ENCODE assay signal across 25 mouse cellular contexts in the genomic region with DNA sequence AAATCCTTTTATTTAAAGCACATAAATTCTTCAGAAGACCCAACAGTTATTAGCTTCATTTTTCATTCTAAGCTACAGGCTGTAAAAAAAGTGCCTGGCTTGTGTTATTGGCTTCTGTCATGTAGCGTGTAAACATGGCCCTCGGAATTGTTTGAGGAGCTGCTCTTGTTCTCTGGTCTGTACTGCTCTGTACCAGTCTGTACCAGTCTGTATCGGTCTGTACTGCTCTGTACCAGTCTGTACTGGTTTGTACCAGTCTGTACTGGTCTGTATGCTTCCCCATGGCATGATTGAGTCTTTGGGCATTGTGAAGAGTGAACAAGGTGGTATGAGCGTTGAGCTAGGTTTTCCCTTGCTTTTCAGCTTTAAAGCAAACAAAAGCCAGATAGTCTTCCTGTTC.
"Had no signal": no experiment of that assay in that cellular context is flagged by ENCODE, and none has a peak within 500 bp of the region (broad histone marks: within the 10 kb centered on the region; RNA-seq: fewer than 3 reads in every experiment).

No protein-coding gene starts in this region.

- H3K27me3 ChIP-seq: heart, embryonic 12.5 days; hindbrain, embryonic 15.5 days; limb, embryonic 12.5 days; liver, embryonic 13.5 days; liver, embryonic 15.5 days had no signal

- H3K4me2 ChIP-seq: heart, embryonic 12.5 days; hindbrain, embryonic 15.5 days; limb, embryonic 12.5 days; liver, embryonic 11.5 days; liver, embryonic 13.5 days; liver, embryonic 15.5 days had no signal

- H3K4me3 ChIP-seq: gastrocnemius, adult 2 months; heart, embryonic 10.5 days; heart, embryonic 12.5 days; hindbrain, embryonic 15.5 days; limb, embryonic 10.5 days; limb, embryonic 12.5 days; liver, embryonic 13.5 days; liver, embryonic 15.5 days had no signal

- DNase-seq: gastrocnemius, adult 2 months; gastrocnemius, postnatal 10 days; gastrocnemius, postnatal 25 days; heart, adult 18-20 months; heart, postnatal 10 days; heart, postnatal 36 days; kidney, adult 11 months; kidney, adult 2 months; kidney, adult 9 months; kidney, postnatal 14 days; kidney, postnatal 36 days; layer of hippocampus, adult 9-11 months; layer of hippocampus, postnatal 36 days; liver; liver, embryonic 13.5 days had no signal

- ATAC-seq: hindbrain, postnatal 0 days; intestine, embryonic 16.5 days had no signal

- H3K36me3 ChIP-seq: heart, embryonic 10.5 days; heart, embryonic 12.5 days; hindbrain, embryonic 15.5 days; limb, embryonic 10.5 days; limb, embryonic 12.5 days; liver, embryonic 13.5 days; liver, embryonic 15.5 days had no signal

- H3K9ac ChIP-seq: heart, embryonic 12.5 days; hindbrain, embryonic 15.5 days; limb, embryonic 12.5 days; liver, embryonic 13.5 days; liver, embryonic 15.5 days had no signal

- H3K9me3 ChIP-seq: heart, embryonic 10.5 days; heart, embryonic 12.5 days; hindbrain, embryonic 15.5 days; limb, embryonic 10.5 days; limb, embryonic 12.5 days; liver, embryonic 13.5 days; liver, embryonic 15.5 days had no signal

- H3K27ac ChIP-seq: gastrocnemius, adult 2 months; heart, embryonic 10.5 days; hindbrain, embryonic 15.5 days; hindbrain, postnatal 0 days; kidney, postnatal 0 days; limb, embryonic 10.5 days; limb, embryonic 12.5 days; liver, embryonic 13.5 days; liver, embryonic 15.5 days had no signal

- H3K4me1 ChIP-seq: heart, embryonic 10.5 days; heart, embryonic 12.5 days; hindbrain, embryonic 15.5 days; limb, embryonic 10.5 days; limb, embryonic 12.5 days; liver, embryonic 13.5 days; liver, embryonic 15.5 days had no signal
